Mouse (Mus musculus): ENCODE data around the gene Hspa5. TPM values are rescaled to one million over a fixed set of nuclear protein-coding genes. Genes with fewer than 3 reads are reported as not detected.
"Not testable (repeated sequence)": the region's sequence is repeated elsewhere in the genome, so short reads cannot be mapped to it uniquely, and the experiment has no call there.

The Hspa5 gene
- polyA plus RNA-seq, 1 experiment from 2014 or later = 991 TPM

- 83% methylated on average over 14 of the region's 14 CpGs for WGBS
- H3K9ac ChIP-seq (ENCODE audit: low read depth, low read length) = no peak overlapping the region
- no peaks in the 10 kb centered on the region for H3K27me3 ChIP-seq (replicated peaks; ENCODE audit: control insufficient read depth, insufficient read depth, low read length)
- no peaks in the 10 kb centered on the region for H3K4me1 ChIP-seq (ENCODE audit: control insufficient read depth, insufficient read depth, low read length)
- peak; percentile 87 for ATAC-seq
- no peak overlapping the region for H3K4me2 ChIP-seq (ENCODE audit: low read depth, low read length)
- no peak overlapping the region for H3K4me3 ChIP-seq (ENCODE audit: low read length)
- H3K36me3 ChIP-seq (ENCODE audit: control insufficient read depth, insufficient read depth, low read length) = peaks cover 11% of the 10 kb centered on the region
- H3K9me3 ChIP-seq (ENCODE audit: control insufficient read depth, low read length) = no peaks in the 10 kb centered on the region
- no peak overlapping the region for H3K27ac ChIP-seq (ENCODE audit: low read length)
Measured at GRCm38 (mm10) chr2:34783064-34784020, 11.6 kb downstream of the Hspa5 start.

DNA sequence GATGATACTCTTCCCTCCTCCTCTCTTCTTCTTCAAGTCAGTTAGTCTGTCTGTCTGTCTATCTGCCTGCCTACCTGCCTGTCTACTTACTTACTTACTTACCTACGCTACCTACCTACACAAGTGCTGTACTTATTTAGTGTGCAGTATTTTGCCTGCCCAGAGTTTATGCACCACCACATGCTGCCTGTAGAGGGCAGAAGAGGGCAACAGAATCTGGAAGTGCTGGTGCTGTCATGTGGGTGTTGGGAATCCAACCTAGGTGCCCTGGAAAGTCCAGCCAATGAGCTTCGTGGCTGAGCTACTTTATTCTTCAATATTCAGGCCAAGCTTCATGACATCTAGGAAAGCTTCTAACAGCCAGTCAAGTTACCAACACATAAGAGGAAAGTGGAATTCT is 12.3 kb downstream of the Hspa5 start:
- Histone ChIP-seq H3K4me2 (ENCODE audit: low read depth, low read length) (no peak overlapping the region), H3K9ac (ENCODE audit: low read depth, low read length) (no peak overlapping the region), H3K36me3 (ENCODE audit: control insufficient read depth, insufficient read depth, low read length) (peaks cover 11% of the 10 kb centered on the region), H3K9me3 (ENCODE audit: control insufficient read depth, low read length) (no peaks in the 10 kb centered on the region), H3K27ac (ENCODE audit: low read length) (no peak overlapping the region), H3K4me3 (ENCODE audit: low read length) (no peak overlapping the region), H3K4me1 (ENCODE audit: control insufficient read depth, insufficient read depth, low read length) (no peaks in the 10 kb centered on the region), H3K27me3 (replicated peaks; ENCODE audit: control insufficient read depth, insufficient read depth, low read length) (no peaks in the 10 kb centered on the region)
- whole genome bisulfite sequencing = 91% methylated on average over 2 of the region's 2 CpGs
- no peak for ATAC-seq

GRCm38 (mm10) chr2:34790282-34790681 is 18.5 kb downstream of the Hspa5 start:
- WGBS = 92% methylated on average over 8 of the region's 8 CpGs

GRCm38 (mm10) chr2:34792543-34792942 is 20.8 kb downstream of the Hspa5 start:
- not testable (repeated sequence) for H3K9me3 ChIP-seq (ENCODE audit: control insufficient read depth, low read length); H3K27me3 ChIP-seq (replicated peaks; ENCODE audit: control insufficient read depth, insufficient read depth, low read length); H3K4me2 ChIP-seq (ENCODE audit: low read depth, low read length); H3K4me1 ChIP-seq (ENCODE audit: control insufficient read depth, insufficient read depth, low read length); H3K36me3 ChIP-seq (ENCODE audit: control insufficient read depth, insufficient read depth, low read length); H3K27ac ChIP-seq (ENCODE audit: low read length); ATAC-seq; H3K9ac ChIP-seq (ENCODE audit: low read depth, low read length); H3K4me3 ChIP-seq (ENCODE audit: low read length)
- WGBS = 83% methylated on average over 2 of the region's 2 CpGs

More at GRCm38 (mm10) chr2:34790282-34790681, 18.5 kb downstream of the Hspa5 start:
- Histone ChIP-seq H3K4me3 (ENCODE audit: low read length) (no peak overlapping the region), H3K27me3 (replicated peaks; ENCODE audit: control insufficient read depth, insufficient read depth, low read length) (no peaks in the 10 kb centered on the region), H3K4me1 (ENCODE audit: control insufficient read depth, insufficient read depth, low read length) (no peaks in the 10 kb centered on the region), H3K4me2 (ENCODE audit: low read depth, low read length) (no peak overlapping the region), H3K27ac (ENCODE audit: low read length) (no peak overlapping the region), H3K36me3 (ENCODE audit: control insufficient read depth, insufficient read depth, low read length) (peaks cover 6% of the 10 kb centered on the region), H3K9me3 (ENCODE audit: control insufficient read depth, low read length) (no peaks in the 10 kb centered on the region), H3K9ac (ENCODE audit: low read depth, low read length) (no peak overlapping the region)
- ATAC-seq = no peak

DNA sequence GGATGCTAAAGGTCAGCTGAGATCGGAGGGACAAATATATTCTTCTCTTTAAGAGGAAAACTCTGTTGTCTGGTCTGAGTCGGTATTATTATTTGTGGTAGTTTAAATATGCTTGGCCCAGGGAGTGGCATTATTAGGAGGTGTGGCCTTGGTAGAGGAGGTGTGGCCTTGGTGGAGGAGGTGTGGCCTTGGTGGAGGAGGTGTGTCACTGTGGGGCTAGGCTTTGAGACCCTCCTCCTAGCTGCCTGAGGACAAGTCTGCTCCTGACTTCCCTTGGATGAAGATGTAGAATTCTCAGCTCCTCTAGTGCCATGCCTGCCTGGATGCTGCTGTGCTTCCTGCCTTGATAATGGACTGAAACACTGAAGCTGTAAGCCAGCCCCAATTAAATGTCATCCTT is 22.7 kb downstream of the Hspa5 start:
- H3K4me2 ChIP-seq (ENCODE audit: low read depth, low read length) = no peak overlapping the region
- no peak overlapping the region for H3K27ac ChIP-seq (ENCODE audit: low read length)
- no peaks in the 10 kb centered on the region for H3K27me3 ChIP-seq (replicated peaks; ENCODE audit: control insufficient read depth, insufficient read depth, low read length)
- peaks cover 4% of the 10 kb centered on the region for H3K4me1 ChIP-seq (ENCODE audit: control insufficient read depth, insufficient read depth, low read length)
- H3K9me3 ChIP-seq (ENCODE audit: control insufficient read depth, low read length) = no peaks in the 10 kb centered on the region
- no peaks in the 10 kb centered on the region; the same call in 1 of the 2 replicates for H3K36me3 ChIP-seq (ENCODE audit: control insufficient read depth, insufficient read depth, low read length)
- no peak for ATAC-seq
- WGBS = 94% methylated on average over 2 of the region's 2 CpGs
- H3K9ac ChIP-seq (ENCODE audit: low read depth, low read length) = no peak overlapping the region
- no peak overlapping the region for H3K4me3 ChIP-seq (ENCODE audit: low read length)

DNA sequence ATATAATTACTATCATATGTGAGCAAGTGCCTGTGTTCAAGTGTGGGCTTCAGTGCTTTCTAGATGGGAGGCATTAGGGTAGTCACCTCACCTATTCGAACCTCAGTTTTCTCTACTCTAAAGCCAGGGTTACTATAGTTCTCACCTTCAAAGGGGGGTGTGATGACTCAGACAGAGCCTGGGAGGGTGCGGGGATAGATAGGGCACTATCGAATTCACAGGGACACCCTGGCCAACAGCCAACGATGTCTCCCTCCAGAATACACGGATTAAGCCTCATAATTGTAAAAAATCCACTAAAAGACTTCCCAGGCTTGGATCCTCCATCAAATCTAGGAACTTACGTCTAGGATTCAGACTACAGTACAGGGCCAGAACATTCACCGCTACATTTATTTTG is 23.7 kb downstream of the Hspa5 start:
- 96% methylated on average over 7 of the region's 7 CpGs for WGBS
- no peaks in the 10 kb centered on the region for H3K27me3 ChIP-seq (replicated peaks; ENCODE audit: control insufficient read depth, insufficient read depth, low read length)
- no peak overlapping the region for H3K4me2 ChIP-seq (ENCODE audit: low read depth, low read length)
- H3K27ac ChIP-seq (ENCODE audit: low read length) = no peak overlapping the region
- no peak for ATAC-seq
- no peak overlapping the region for H3K4me3 ChIP-seq (ENCODE audit: low read length)
- peaks cover 10% of the 10 kb centered on the region for H3K4me1 ChIP-seq (ENCODE audit: control insufficient read depth, insufficient read depth, low read length)
- H3K9ac ChIP-seq (ENCODE audit: low read depth, low read length) = no peak overlapping the region
- H3K9me3 ChIP-seq (ENCODE audit: control insufficient read depth, low read length) = no peaks in the 10 kb centered on the region
- no peaks in the 10 kb centered on the region; the same call in 1 of the 2 replicates for H3K36me3 ChIP-seq (ENCODE audit: control insufficient read depth, insufficient read depth, low read length)

DNA sequence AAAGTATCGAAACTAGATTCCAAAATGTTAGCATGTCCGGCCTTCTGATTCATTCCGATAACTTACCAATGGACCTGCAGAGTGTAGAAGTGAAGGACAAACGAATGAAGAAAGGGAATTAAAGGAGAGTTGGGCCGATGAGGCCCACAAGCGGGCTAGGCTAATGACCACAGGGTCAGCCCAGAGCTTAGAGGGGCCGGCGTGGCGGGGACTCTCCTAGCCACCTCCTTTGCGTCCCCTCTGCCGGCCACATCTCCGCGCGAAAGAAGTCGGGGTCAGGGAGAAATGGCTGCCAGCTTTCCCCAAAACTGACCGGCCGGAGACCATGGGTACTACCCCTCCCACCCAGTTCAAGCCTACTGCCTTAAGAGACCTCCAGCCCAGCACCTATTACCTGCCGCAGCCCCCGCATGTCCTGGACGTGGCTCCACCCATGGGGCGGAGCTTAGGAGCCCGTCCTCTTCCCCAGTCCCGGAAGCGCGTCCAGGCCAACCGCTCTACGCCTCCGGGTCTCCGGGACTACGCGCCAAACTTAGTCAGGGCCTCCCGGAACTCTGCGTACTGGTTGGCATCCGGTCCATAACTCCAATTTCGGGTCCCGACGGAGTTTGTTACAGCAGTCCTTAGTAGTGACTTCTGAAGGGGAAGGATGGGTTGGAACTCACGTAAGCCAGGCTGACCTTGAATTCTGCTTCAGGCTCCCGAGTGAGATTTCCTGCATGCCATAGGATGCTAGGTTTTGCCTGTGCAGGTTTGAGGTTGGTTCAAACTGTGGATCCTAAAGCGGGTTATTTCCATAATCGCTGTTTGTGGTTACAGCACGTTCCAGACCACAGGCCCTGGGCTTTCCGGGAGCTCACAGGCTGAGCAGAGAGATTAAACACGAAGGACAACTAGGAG is 27.8 kb downstream of the Hspa5 start, which contains the start of gene Rabepk:
TSS of gene Rabepk (minus strand) at position 556 of the 900 bp plus-strand sequence.
- Histone ChIP-seq H3K4me3 (ENCODE audit: low read length) (peak within 1 kb of the TSS; percentile 83), H3K4me2 (ENCODE audit: low read depth, low read length) (peak within 1 kb of the TSS; percentile 84), H3K27ac (ENCODE audit: low read length) (peak within 1 kb of the TSS; percentile 87), H3K4me1 (ENCODE audit: control insufficient read depth, insufficient read depth, low read length) (peaks cover 20% of the 10 kb centered on the region), H3K9ac (ENCODE audit: low read depth, low read length) (peak within 1 kb of the TSS; percentile 74), H3K9me3 (ENCODE audit: control insufficient read depth, low read length) (no peaks in the 10 kb centered on the region), H3K27me3 (replicated peaks; ENCODE audit: control insufficient read depth, insufficient read depth, low read length) (no peaks in the 10 kb centered on the region), H3K36me3 (ENCODE audit: control insufficient read depth, insufficient read depth, low read length) (no peaks in the 10 kb centered on the region)
- ATAC-seq = peak; percentile 82
- WGBS = 3% methylated on average over 40 of the region's 44 CpGs

GRCm38 (mm10) chr2:34800371-34800770 is 28.6 kb downstream of the Hspa5 start:
- no peak for ATAC-seq

More at GRCm38 (mm10) chr2:34800371-34800770, 28.6 kb downstream of the Hspa5 start:
- no peaks in the 10 kb centered on the region for H3K9me3 ChIP-seq (ENCODE audit: control insufficient read depth, low read length)
- peak overlapping the region; percentile 87 for H3K27ac ChIP-seq (ENCODE audit: low read length)
- peak overlapping the region; percentile 83 for H3K4me3 ChIP-seq (ENCODE audit: low read length)
- H3K4me1 ChIP-seq (ENCODE audit: control insufficient read depth, insufficient read depth, low read length) = peaks cover 20% of the 10 kb centered on the region
- peak overlapping the region; percentile 84 for H3K4me2 ChIP-seq (ENCODE audit: low read depth, low read length)
- WGBS = 81% methylated on average over 7 of the region's 7 CpGs
- no peaks in the 10 kb centered on the region for H3K27me3 ChIP-seq (replicated peaks; ENCODE audit: control insufficient read depth, insufficient read depth, low read length)
- peak overlapping the region; percentile 74 for H3K9ac ChIP-seq (ENCODE audit: low read depth, low read length)
- no peaks in the 10 kb centered on the region for H3K36me3 ChIP-seq (ENCODE audit: control insufficient read depth, insufficient read depth, low read length)
